Mouse (Mus musculus) thymus, adult 18-20 months (tissue): Measurements from ENCODE around the gene Angptl3.

Experiments
- DNase-seq, 2 experiments: peaks; one replicate each; pipeline ENCODE4 v3.0.0; 2022; ENCODE audit warnings: mixed read lengths in 2 of 2

The Angptl3 gene

GRCm38 (mm10) chr4:99030686-99031085 lies at the start of gene Angptl3:
Angptl3 (plus strand) TSS chr4:99030954.
- DNase-seq = no peak

- no peak for DNase-seq
Measured at GRCm38 (mm10) chr4:98984701-98985100, 46.1 kb upstream of the Angptl3 start.

- no peak for DNase-seq
Measured at GRCm38 (mm10) chr4:98993491-98993890, 37.3 kb upstream of the Angptl3 start.

- no peak for DNase-seq
Measured at GRCm38 (mm10) chr4:99005574-99005973, 25.2 kb upstream of the Angptl3 start.

GRCm38 (mm10) chr4:99006319-99006718 lies 24.4 kb upstream of the Angptl3 start:
- DNase-seq = no peak

GRCm38 (mm10) chr4:99011039-99011438 lies 19.7 kb upstream of the Angptl3 start:
- no peak for DNase-seq

- DNase-seq = no peak
Measured at GRCm38 (mm10) chr4:99022221-99022620, 8.5 kb upstream of the Angptl3 start.

GRCm38 (mm10) chr4:99028377-99028776 lies 2.4 kb upstream of the Angptl3 start:
- no peak for DNase-seq

- no peak for DNase-seq
Measured at GRCm38 (mm10) chr4:99032921-99033320, 2.2 kb downstream of the Angptl3 start.

GRCm38 (mm10) chr4:99044854-99045253 lies 14.1 kb downstream of the Angptl3 start:
- no peak for DNase-seq

- no peak for DNase-seq
Measured at GRCm38 (mm10) chr4:99046471-99046870, 15.7 kb downstream of the Angptl3 start.

GRCm38 (mm10) chr4:99048581-99048980 lies 17.8 kb downstream of the Angptl3 start:
- DNase-seq = no peak

- DNase-seq = no peak
Measured at GRCm38 (mm10) chr4:99064524-99064923, 33.8 kb downstream of the Angptl3 start.

- no peak for DNase-seq
Measured at GRCm38 (mm10) chr4:99068806-99069205, 38.1 kb downstream of the Angptl3 start.

- no peak for DNase-seq
Measured at GRCm38 (mm10) chr4:99078005-99078404, 47.3 kb downstream of the Angptl3 start.

- DNase-seq = no peak
Measured at GRCm38 (mm10) chr4:99081169-99081568, 50.4 kb downstream of the Angptl3 start.

- no peak for DNase-seq
Measured at GRCm38 (mm10) chr4:99083862-99084261, 53.1 kb downstream of the Angptl3 start.

GRCm38 (mm10) chr4:99087760-99088485 lies 57.2 kb downstream of the Angptl3 start:
- no peak for DNase-seq

- DNase-seq = no peak
Measured at GRCm38 (mm10) chr4:99091151-99091701, 60.5 kb downstream of the Angptl3 start.

GRCm38 (mm10) chr4:99091777-99092176 lies 61.0 kb downstream of the Angptl3 start:
- no peak for DNase-seq
